8 mouse cellular contexts compared by ENCODE assay signal in genomic region chr1:64097640-64098287, GRCm38 (mm10). TPM values are rescaled to one million over a fixed set of nuclear protein-coding genes. Genes with fewer than 3 reads are reported as not detected.
DNase-seq lines count a peak whose midpoint lies in the region; ATAC-seq and TF ChIP-seq lines count a peak whose summit lies in the region.

No protein-coding gene starts in this region.

- H3K79me2 ChIP-seq in liver, adult 2 months (ENCODE audit: control insufficient read depth, insufficient read depth, low read length) = peaks cover 7% of the 10 kb centered on the region; the same call in 1 of the 2 replicates

- 0 out of 2 replicates have a peak, but pooled peaks have one; percentile 35 for ATAC-seq in neural tube, embryonic 13.5 days (ENCODE audit: low read depth)
- no peak for ATAC-seq in monocyte, adult 5-6 weeks (replicated peaks; ENCODE audit: insufficient number of reproducible peaks, low FRiP score, low TSS enrichment, poor library complexity, severe bottlenecking)

- H3K9ac ChIP-seq in neural tube, embryonic 13.5 days = no peak overlapping the region
- H3K9ac ChIP-seq in liver, adult 2 months (ENCODE audit: low read depth, low read length) = no peak overlapping the region

- no peak for TF ChIP-seq CTCF in liver, adult 2 months (IDR thresholded peaks at IDR 0.05; ENCODE audit: low read depth, low read length)
- no peak for TF ChIP-seq CTCF in thymus, adult 2 months (IDR thresholded peaks at IDR 0.05; ENCODE audit: borderline replicate concordance, control insufficient read depth, extremely low read depth, insufficient read depth, low read length, poor library complexity)

- no peak overlapping the region for H3K4me3 ChIP-seq in neural tube, embryonic 13.5 days
- H3K4me3 ChIP-seq in liver, adult 2 months (ENCODE audit: insufficient read depth, low read depth, low read length) = no peak overlapping the region
- no peak overlapping the region for H3K4me3 ChIP-seq in thymus, adult 2 months (ENCODE audit: control insufficient read depth, insufficient read depth, low read length)

- H3K4me2 ChIP-seq in neural tube, embryonic 13.5 days = no peak overlapping the region

- no peaks in the 10 kb centered on the region for H3K27me3 ChIP-seq in neural tube, embryonic 13.5 days
- H3K27me3 ChIP-seq in liver, adult 2 months (ENCODE audit: control insufficient read depth, insufficient read depth, low read length) = no peaks in the 10 kb centered on the region
- no peaks in the 10 kb centered on the region for H3K27me3 ChIP-seq in thymus, adult 2 months (ENCODE audit: control insufficient read depth, insufficient read depth, low read length)

- 75% methylated on average over 6 of the region's 6 CpGs for WGBS in neural tube, embryonic 13.5 days
- WGBS in liver, adult 2 months = 36% methylated on average over 6 of the region's 6 CpGs
- WGBS in thymus, adult 2 months = 92% methylated on average over 6 of the region's 6 CpGs

- no peak for TF ChIP-seq POLR2A in liver, adult 2 months (IDR thresholded peaks at IDR 0.05; ENCODE audit: extremely low read depth, insufficient read depth, low read length)
- TF ChIP-seq POLR2A in thymus, adult 2 months (IDR thresholded peaks at IDR 0.05; ENCODE audit: control insufficient read depth, extremely low read depth, insufficient read depth, low read length, poor library complexity) = no peak

- H3K36me3 ChIP-seq in neural tube, embryonic 13.5 days = peaks cover 8% of the 10 kb centered on the region; the same call in 1 of the 2 replicates
- H3K36me3 ChIP-seq in liver, adult 2 months (ENCODE audit: control insufficient read depth, insufficient read depth, low read length) = no peaks in the 10 kb centered on the region
- H3K36me3 ChIP-seq in thymus, adult 2 months (ENCODE audit: control insufficient read depth, insufficient read depth, low read length) = no peaks in the 10 kb centered on the region

- H3K27ac ChIP-seq in neural tube, embryonic 13.5 days (replicated peaks) = peak overlapping the region; percentile 0
- H3K27ac ChIP-seq in liver, adult 2 months (replicated peaks; ENCODE audit: insufficient read depth, low read depth, low read length) = peak overlapping the region; percentile 11
- H3K27ac ChIP-seq in thymus, adult 2 months (ENCODE audit: control insufficient read depth, insufficient read depth, low read length) = no peak overlapping the region

- H3K9me3 ChIP-seq in neural tube, embryonic 13.5 days = no peaks in the 10 kb centered on the region

- peak; percentile 42 for DNase-seq in adrenal gland, adult 2 months
- no peak for DNase-seq in adrenal gland, adult 8-10 months
- DNase-seq in neural tube, embryonic 10.5 days (ENCODE audit: extremely low spot score, low spot score) = no peak
- peak; percentile 46 for DNase-seq in liver, adult 2 months (ENCODE audit: extremely low read depth, low read depth, low spot score)
- DNase-seq in retina, embryonic 14.5 days (ENCODE audit: low spot score) = no peak
- DNase-seq in thymus, adult 2 months = no peak

- H3K4me1 ChIP-seq in neural tube, embryonic 13.5 days (replicated peaks) = peaks cover 41% of the 10 kb centered on the region
- H3K4me1 ChIP-seq in liver, adult 2 months (ENCODE audit: control insufficient read depth, insufficient read depth, low read length) = peaks cover 8% of the 10 kb centered on the region
- peaks cover 13% of the 10 kb centered on the region for H3K4me1 ChIP-seq in thymus, adult 2 months (replicated peaks; ENCODE audit: control insufficient read depth, insufficient read depth, low read length)

RNA-seq across cellular contexts. Expression of gene Klf7, which starts 24.3 kb away (rescaled TPM):
- total RNA-seq in adrenal gland, adult 2 months (2021) = 10 to 100 TPM; 13.4 to 18.6 TPM
- polyA plus RNA-seq in adrenal gland, adult 2 months (2012; rRNA removed) = 7.1 and 15.5 TPM in 2 replicates
- total RNA-seq in adrenal gland, adult 8-10 months (2022) = 10 to 100 TPM; 15.1 to 32.1 (median 27.0) TPM
- polyA plus RNA-seq in neural tube, embryonic 13.5 days (2015; fragmentation: Nextera tagmentation; extraction: Ambion mirVana) = 78.7 and 86.4 TPM in 2 replicates
- total RNA-seq in liver, adult 2 months (2014; rRNA removed) = 4.0 and 4.4 TPM in 2 replicates
- polyA plus RNA-seq in liver, adult 2 months (2012; rRNA removed) = 2.0 and 2.2 TPM in 2 replicates
- total RNA-seq in monocyte, adult 5-6 weeks (2017) = 15.9 to 26.0 TPM (median 19.5 TPM) in 3 replicates
- polyA plus RNA-seq in thymus, adult 2 months (2012; rRNA removed) = 31.7 and 36.3 TPM in 2 replicates

Comparison
In these comparisons a context has a peak if more than half of its experiments do, and no peak if none do; other contexts are left out.
1. DNase-seq: peak in adrenal gland, adult 2 months (single experiment) and liver, adult 2 months (single experiment); none in adrenal gland, adult 8-10 months (single experiment), neural tube, embryonic 10.5 days (single experiment), retina, embryonic 14.5 days (single experiment) and thymus, adult 2 months (single experiment).